Mouse (Mus musculus) cerebellum, adult 2 months (tissue): ENCODE data around the gene Slpi.

Source experiments
- CTCF ChIP-seq: fragments of 200-500 bp; IDR thresholded peaks from 2 replicates; pipeline ENCODE4 v1.5.1; 2011; ENCODE audit warnings: low read depth, mild to moderate bottlenecking, control low read depth, low read length, moderate library complexity, borderline replicate concordance; ENCODE audit not compliant: insufficient read depth
- POLR2A ChIP-seq: fragments of 200-500 bp; IDR thresholded peaks from 2 replicates; pipeline ENCODE4 v1.6.1; 2011; ENCODE audit warnings: low read length, control low read depth, borderline replicate concordance; ENCODE audit not compliant: insufficient read depth

- no peak for TF ChIP-seq CTCF
- no peak for TF ChIP-seq POLR2A
These were observed 43.8 kb upstream of the Slpi start for GRCm38 (mm10) chr2:164432541-164433191.
